Mouse (Mus musculus) liver, postnatal 0 days (tissue): Measurements from ENCODE around the gene Gm37240.

ENCODE experiments used
- CTCF ChIP-seq: sonication (generic); IDR thresholded peaks from 2 replicates; pipeline ENCODE4 v1.5.1; 2016; ENCODE audit warnings: antibody characterized with exemption, low read depth
- EP300 ChIP-seq: IDR thresholded peaks from 2 replicates; pipeline ENCODE4 v1.6.1; 2016; ENCODE audit warnings: antibody characterized with exemption, low read depth, mild to moderate bottlenecking

GRCm38 (mm10) chr3:84693886-84694285, 1193.4 kb downstream of the Gm37240 start:
- no peak for TF ChIP-seq EP300
- no peak for TF ChIP-seq CTCF
